Mouse (Mus musculus): Measurements from ENCODE around the gene Rftn1. TPM values are rescaled to one million over a fixed set of nuclear protein-coding genes. Genes with fewer than 3 reads are reported as not detected.
"Not testable (repeated sequence)": the region's sequence is repeated elsewhere in the genome, so short reads cannot be mapped to it uniquely, and the experiment has no call there.

The Rftn1 gene
- polyA plus RNA-seq, 1 experiment: 4.2 TPM

GRCm38 (mm10) chr17:50211816-50212215 lies 21.3 kb upstream of the Rftn1 start:
- Histone ChIP-seq H3K27ac (replicated peaks; ENCODE audit: low read depth, low read length) (no peak overlapping the region), H3K4me3 (ENCODE audit: insufficient read depth, low read depth, low read length) (no peak overlapping the region)

GRCm38 (mm10) chr17:50209831-50210230 lies 19.4 kb upstream of the Rftn1 start:
- Histone ChIP-seq H3K4me3 (ENCODE audit: insufficient read depth, low read depth, low read length) (no peak overlapping the region), H3K4me1 (ENCODE audit: control insufficient read depth, insufficient read depth, insufficient read length, low read length) (no peaks in the 10 kb centered on the region), H3K27ac (replicated peaks; ENCODE audit: low read depth, low read length) (no peak overlapping the region)

More at GRCm38 (mm10) chr17:50211816-50212215, 21.3 kb upstream of the Rftn1 start:
- no peaks in the 10 kb centered on the region for H3K4me1 ChIP-seq (ENCODE audit: control insufficient read depth, insufficient read depth, insufficient read length, low read length)

GRCm38 (mm10) chr17:50208137-50209045 lies 17.9 kb upstream of the Rftn1 start:
- Histone ChIP-seq H3K27ac (replicated peaks; ENCODE audit: low read depth, low read length) (no peak overlapping the region), H3K4me1 (ENCODE audit: control insufficient read depth, insufficient read depth, insufficient read length, low read length) (no peaks in the 10 kb centered on the region), H3K4me3 (ENCODE audit: insufficient read depth, low read depth, low read length) (no peak overlapping the region)

- not testable (repeated sequence) for H3K27ac ChIP-seq (replicated peaks; ENCODE audit: low read depth, low read length); H3K4me1 ChIP-seq (ENCODE audit: control insufficient read depth, insufficient read depth, insufficient read length, low read length); H3K4me3 ChIP-seq (ENCODE audit: insufficient read depth, low read depth, low read length)
Observed at GRCm38 (mm10) chr17:50206262-50206661, 15.8 kb upstream of the Rftn1 start.

GRCm38 (mm10) chr17:50205840-50206239 lies 15.4 kb upstream of the Rftn1 start:
- H3K27ac ChIP-seq (replicated peaks; ENCODE audit: low read depth, low read length); H3K4me3 ChIP-seq (ENCODE audit: insufficient read depth, low read depth, low read length); H3K4me1 ChIP-seq (ENCODE audit: control insufficient read depth, insufficient read depth, insufficient read length, low read length): not testable (repeated sequence)

- Histone ChIP-seq H3K4me3 (ENCODE audit: insufficient read depth, low read depth, low read length) (no peak overlapping the region), H3K27ac (replicated peaks; ENCODE audit: low read depth, low read length) (no peak overlapping the region), H3K4me1 (ENCODE audit: control insufficient read depth, insufficient read depth, insufficient read length, low read length) (no peaks in the 10 kb centered on the region)
Observed at GRCm38 (mm10) chr17:50205152-50205782, 14.8 kb upstream of the Rftn1 start.

- Histone ChIP-seq H3K4me1 (ENCODE audit: control insufficient read depth, insufficient read depth, insufficient read length, low read length) (peaks cover 10% of the 10 kb centered on the region), H3K27ac (replicated peaks; ENCODE audit: low read depth, low read length) (no peak overlapping the region), H3K4me3 (ENCODE audit: insufficient read depth, low read depth, low read length) (no peak overlapping the region)
Observed at GRCm38 (mm10) chr17:50201828-50202445, 11.5 kb upstream of the Rftn1 start.

- H3K4me3 ChIP-seq (ENCODE audit: insufficient read depth, low read depth, low read length): no peak overlapping the region
- H3K4me1 ChIP-seq (ENCODE audit: control insufficient read depth, insufficient read depth, insufficient read length, low read length): peaks cover 17% of the 10 kb centered on the region
- H3K27ac ChIP-seq (replicated peaks; ENCODE audit: low read depth, low read length): no peak overlapping the region
Observed at GRCm38 (mm10) chr17:50199075-50199850, 8.8 kb upstream of the Rftn1 start.

- Histone ChIP-seq H3K4me3 (ENCODE audit: insufficient read depth, low read depth, low read length) (no peak overlapping the region), H3K27ac (replicated peaks; ENCODE audit: low read depth, low read length) (no peak overlapping the region), H3K4me1 (ENCODE audit: control insufficient read depth, insufficient read depth, insufficient read length, low read length) (peaks cover 21% of the 10 kb centered on the region)
Observed at GRCm38 (mm10) chr17:50197572-50197971, 7.1 kb upstream of the Rftn1 start.

- H3K27ac ChIP-seq (replicated peaks; ENCODE audit: low read depth, low read length): no peak overlapping the region
- no peak overlapping the region for H3K4me3 ChIP-seq (ENCODE audit: insufficient read depth, low read depth, low read length)
- H3K4me1 ChIP-seq (ENCODE audit: control insufficient read depth, insufficient read depth, insufficient read length, low read length): peaks cover 21% of the 10 kb centered on the region
Observed at GRCm38 (mm10) chr17:50196005-50196672, 5.7 kb upstream of the Rftn1 start.

- Histone ChIP-seq H3K27ac (replicated peaks; ENCODE audit: low read depth, low read length) (no peak overlapping the region), H3K4me1 (ENCODE audit: control insufficient read depth, insufficient read depth, insufficient read length, low read length) (peaks cover 25% of the 10 kb centered on the region), H3K4me3 (ENCODE audit: insufficient read depth, low read depth, low read length) (no peak overlapping the region)
Observed at GRCm38 (mm10) chr17:50195399-50195798, 4.9 kb upstream of the Rftn1 start.

- no peak overlapping the region for H3K4me3 ChIP-seq (ENCODE audit: insufficient read depth, low read depth, low read length)
- no peak overlapping the region for H3K27ac ChIP-seq (replicated peaks; ENCODE audit: low read depth, low read length)
- H3K4me1 ChIP-seq (ENCODE audit: control insufficient read depth, insufficient read depth, insufficient read length, low read length): peaks cover 25% of the 10 kb centered on the region
Observed at GRCm38 (mm10) chr17:50194541-50194940, 4.1 kb upstream of the Rftn1 start.

GRCm38 (mm10) chr17:50193653-50194052 lies 3.2 kb upstream of the Rftn1 start:
- Histone ChIP-seq H3K4me3 (ENCODE audit: insufficient read depth, low read depth, low read length) (no peak overlapping the region), H3K4me1 (ENCODE audit: control insufficient read depth, insufficient read depth, insufficient read length, low read length) (peaks cover 28% of the 10 kb centered on the region), H3K27ac (replicated peaks; ENCODE audit: low read depth, low read length) (0 out of 2 replicates have a peak overlapping the region, but pooled peaks have one; percentile 21)

- Histone ChIP-seq H3K27ac (replicated peaks; ENCODE audit: low read depth, low read length) (no peak overlapping the region), H3K4me1 (ENCODE audit: control insufficient read depth, insufficient read depth, insufficient read length, low read length) (peaks cover 24% of the 10 kb centered on the region), H3K4me3 (ENCODE audit: insufficient read depth, low read depth, low read length) (no peak overlapping the region)
Observed at GRCm38 (mm10) chr17:50192376-50192940, 2.0 kb upstream of the Rftn1 start.

Data from brown adipose tissue, adult 24 weeks (tissue).